Mouse (Mus musculus): Measurements from ENCODE around the gene Rab3il1. TPM values are rescaled to one million over a fixed set of nuclear protein-coding genes. Genes with fewer than 3 reads are reported as not detected.

Gene Rab3il1
- polyA plus RNA-seq, 1 experiment from 2014 or later = 22.5 TPM

DNA sequence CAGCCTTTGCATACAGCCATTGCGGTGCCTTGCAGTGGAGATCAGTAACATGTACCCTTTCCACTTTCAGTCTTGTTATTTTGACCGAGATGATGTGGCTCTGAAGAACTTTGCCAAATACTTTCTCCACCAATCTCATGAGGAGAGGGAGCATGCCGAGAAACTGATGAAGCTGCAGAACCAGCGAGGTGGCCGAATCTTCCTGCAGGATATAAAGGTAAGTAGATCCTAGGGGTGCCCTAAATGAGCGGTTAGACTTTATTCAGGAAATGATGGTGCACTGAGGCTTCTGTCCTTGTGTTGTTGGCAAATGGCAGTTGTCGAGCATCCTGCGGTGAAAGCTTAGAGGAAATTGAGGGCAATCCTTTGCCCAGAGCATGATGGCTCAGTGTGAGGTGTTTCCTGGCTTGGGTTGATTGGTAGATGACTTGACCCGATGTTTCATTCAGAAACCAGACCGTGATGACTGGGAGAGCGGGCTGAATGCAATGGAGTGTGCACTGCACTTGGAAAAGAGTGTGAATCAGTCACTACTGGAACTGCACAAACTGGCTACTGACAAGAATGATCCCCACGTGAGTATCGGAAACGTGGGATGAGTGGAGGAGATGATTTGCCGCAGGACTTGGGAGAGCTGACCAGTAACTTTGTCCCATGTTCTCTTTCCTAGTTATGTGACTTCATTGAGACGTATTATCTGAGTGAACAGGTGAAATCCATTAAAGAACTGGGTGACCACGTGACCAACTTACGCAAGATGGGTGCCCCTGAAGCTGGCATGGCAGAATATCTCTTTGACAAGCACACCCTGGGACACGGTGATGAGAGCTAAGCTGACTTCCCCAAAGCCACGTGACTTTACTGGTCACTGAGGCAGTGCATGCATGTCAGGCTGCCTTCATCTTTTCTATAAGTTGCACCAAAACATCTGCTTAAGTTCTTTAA is 17.1 kb upstream of the Rab3il1 start:
- Histone ChIP-seq H3K4me3 (replicated peaks) (peak overlapping the region; percentile 92), H3K27me3 (replicated peaks) (no peaks in the 10 kb centered on the region), H3K4me1 (peaks cover 29% of the 10 kb centered on the region), H3K27ac (replicated peaks) (no peak overlapping the region), H3K9me3 (replicated peaks) (no peaks in the 10 kb centered on the region), H3K9ac (replicated peaks) (no peak overlapping the region), H3K4me2 (peak overlapping the region; percentile 69), H3K36me3 (peaks cover 21% of the 10 kb centered on the region)
- ATAC-seq (ENCODE audit: low FRiP score) = no peak
- WGBS = 90% methylated on average over 20 of the region's 20 CpGs

- Histone ChIP-seq H3K36me3 (peaks cover 21% of the 10 kb centered on the region), H3K9me3 (replicated peaks) (no peaks in the 10 kb centered on the region), H3K4me3 (replicated peaks) (no peak overlapping the region), H3K9ac (replicated peaks) (no peak overlapping the region), H3K4me1 (peaks cover 29% of the 10 kb centered on the region), H3K27me3 (replicated peaks) (no peaks in the 10 kb centered on the region), H3K4me2 (no peak overlapping the region), H3K27ac (replicated peaks) (no peak overlapping the region)
- ATAC-seq (ENCODE audit: low FRiP score) = no peak
- WGBS = 95% methylated on average over 6 of the region's 6 CpGs
Measured at GRCm38 (mm10) chr19:9985190-9985899, 16.1 kb upstream of the Rab3il1 start.

- WGBS = 91% methylated on average over 2 of the region's 2 CpGs
Measured at GRCm38 (mm10) chr19:9985900-9986421, 15.5 kb upstream of the Rab3il1 start.

GRCm38 (mm10) chr19:9987192-9987591 is 14.3 kb upstream of the Rab3il1 start:
- peaks cover 17% of the 10 kb centered on the region for H3K4me1 ChIP-seq
- H3K27me3 ChIP-seq (replicated peaks) = no peaks in the 10 kb centered on the region
- no peak for ATAC-seq (ENCODE audit: low FRiP score)
- no peaks in the 10 kb centered on the region for H3K9me3 ChIP-seq (replicated peaks)
- H3K9ac ChIP-seq (replicated peaks) = no peak overlapping the region
- H3K36me3 ChIP-seq = peaks cover 21% of the 10 kb centered on the region
- no peak overlapping the region for H3K4me3 ChIP-seq (replicated peaks)
- 57% methylated on average over 6 of the region's 6 CpGs for WGBS
- no peak overlapping the region for H3K27ac ChIP-seq (replicated peaks)
- no peak overlapping the region for H3K4me2 ChIP-seq

More at GRCm38 (mm10) chr19:9985900-9986421, 15.5 kb upstream of the Rab3il1 start:
- ATAC-seq (ENCODE audit: low FRiP score) = no peak
- Histone ChIP-seq H3K27me3 (replicated peaks) (no peaks in the 10 kb centered on the region), H3K4me3 (replicated peaks) (no peak overlapping the region), H3K4me1 (peaks cover 29% of the 10 kb centered on the region), H3K27ac (replicated peaks) (no peak overlapping the region), H3K9ac (replicated peaks) (no peak overlapping the region), H3K4me2 (no peak overlapping the region), H3K9me3 (replicated peaks) (no peaks in the 10 kb centered on the region), H3K36me3 (peaks cover 21% of the 10 kb centered on the region)

- Histone ChIP-seq H3K27me3 (replicated peaks) (no peaks in the 10 kb centered on the region), H3K36me3 (peaks cover 21% of the 10 kb centered on the region), H3K4me2 (no peak overlapping the region), H3K4me1 (peaks cover 17% of the 10 kb centered on the region), H3K9ac (replicated peaks) (no peak overlapping the region), H3K4me3 (replicated peaks) (no peak overlapping the region), H3K27ac (replicated peaks) (no peak overlapping the region), H3K9me3 (replicated peaks) (no peaks in the 10 kb centered on the region)
- ATAC-seq (ENCODE audit: low FRiP score) = no peak
Measured at GRCm38 (mm10) chr19:9987593-9987992, 13.9 kb upstream of the Rab3il1 start.

DNA sequence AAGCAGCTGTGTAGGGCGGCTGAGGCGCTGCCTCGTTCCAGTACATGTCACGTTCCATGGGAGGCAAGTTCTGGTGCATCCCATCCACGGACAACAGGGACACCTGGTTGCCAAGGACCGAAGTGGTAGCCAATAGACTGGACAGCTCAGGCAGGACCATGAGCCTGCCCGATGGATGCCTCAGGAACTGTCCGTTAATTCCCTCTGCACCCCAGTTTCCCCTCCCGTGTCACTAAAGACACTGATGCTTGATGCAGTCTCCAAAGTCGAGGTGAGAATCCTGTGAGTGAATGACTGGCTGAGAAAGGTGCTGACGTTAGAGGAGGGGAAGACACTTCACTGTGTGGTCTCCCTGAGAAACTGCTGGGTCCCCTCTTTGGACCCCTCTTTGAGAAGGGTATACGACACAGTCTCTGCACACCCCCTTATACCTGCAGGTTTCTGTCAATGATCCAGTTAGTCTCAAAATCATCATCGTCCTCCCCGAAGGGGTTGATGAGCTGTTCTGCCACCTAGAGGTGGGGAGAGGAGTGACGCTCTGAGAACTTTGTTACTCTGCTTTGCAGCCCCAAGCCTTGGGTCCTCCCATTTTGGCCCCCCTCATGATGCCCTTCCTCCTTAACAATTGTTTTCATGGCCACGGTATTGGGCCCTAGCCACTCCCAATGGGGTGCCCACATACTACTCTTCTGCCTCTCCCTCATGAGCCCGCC is 12.1 kb upstream of the Rab3il1 start:
- no peak for ATAC-seq (ENCODE audit: low FRiP score)
- H3K27ac ChIP-seq (replicated peaks) = no peak overlapping the region
- no peaks in the 10 kb centered on the region for H3K27me3 ChIP-seq (replicated peaks)
- 71% methylated on average over 17 of the region's 17 CpGs for WGBS
- no peak overlapping the region for H3K9ac ChIP-seq (replicated peaks)
- peaks cover 19% of the 10 kb centered on the region for H3K36me3 ChIP-seq
- no peak overlapping the region for H3K4me2 ChIP-seq
- H3K4me3 ChIP-seq (replicated peaks) = no peak overlapping the region
- no peaks in the 10 kb centered on the region for H3K9me3 ChIP-seq (replicated peaks)
- peaks cover 14% of the 10 kb centered on the region for H3K4me1 ChIP-seq

- ATAC-seq (ENCODE audit: low FRiP score) = no peak
- H3K9ac ChIP-seq (replicated peaks) = no peak overlapping the region
- H3K27me3 ChIP-seq (replicated peaks) = no peaks in the 10 kb centered on the region
- no peaks in the 10 kb centered on the region for H3K9me3 ChIP-seq (replicated peaks)
- H3K36me3 ChIP-seq = peaks cover 13% of the 10 kb centered on the region
- H3K4me2 ChIP-seq = no peak overlapping the region
- H3K27ac ChIP-seq (replicated peaks) = no peak overlapping the region
- peaks cover 10% of the 10 kb centered on the region for H3K4me1 ChIP-seq
- no peak overlapping the region for H3K4me3 ChIP-seq (replicated peaks)
Measured at GRCm38 (mm10) chr19:9989884-9990256, 11.6 kb upstream of the Rab3il1 start.

- Histone ChIP-seq H3K4me1 (peaks cover 10% of the 10 kb centered on the region), H3K27me3 (replicated peaks) (no peaks in the 10 kb centered on the region), H3K4me3 (replicated peaks) (no peak overlapping the region), H3K27ac (replicated peaks) (no peak overlapping the region), H3K9ac (replicated peaks) (no peak overlapping the region), H3K36me3 (no peaks in the 10 kb centered on the region; the same call in 1 of the 2 replicates), H3K9me3 (replicated peaks) (no peaks in the 10 kb centered on the region), H3K4me2 (no peak overlapping the region)
- WGBS = 31% methylated on average over 5 of the region's 5 CpGs
- no peak for ATAC-seq (ENCODE audit: low FRiP score)
Measured at GRCm38 (mm10) chr19:9991304-9991703, 10.2 kb upstream of the Rab3il1 start.

- ATAC-seq (ENCODE audit: low FRiP score) = peak; percentile 72
- WGBS = 50% methylated on average over 26 of the region's 26 CpGs
- H3K9ac ChIP-seq (replicated peaks) = peak overlapping the region; percentile 23; the same call in 1 of the 2 replicates
- H3K27ac ChIP-seq (replicated peaks) = 0 out of 2 replicates have a peak overlapping the region, but pooled peaks have one; percentile 33
- H3K27me3 ChIP-seq (replicated peaks) = no peaks in the 10 kb centered on the region
- peak overlapping the region; percentile 31 for H3K4me3 ChIP-seq (replicated peaks)
- H3K36me3 ChIP-seq = no peaks in the 10 kb centered on the region
- H3K4me1 ChIP-seq = peaks cover 10% of the 10 kb centered on the region
- H3K9me3 ChIP-seq (replicated peaks) = no peaks in the 10 kb centered on the region
- H3K4me2 ChIP-seq = peak overlapping the region; percentile 54
Measured at GRCm38 (mm10) chr19:9992011-9992958, 9.2 kb upstream of the Rab3il1 start.

DNA sequence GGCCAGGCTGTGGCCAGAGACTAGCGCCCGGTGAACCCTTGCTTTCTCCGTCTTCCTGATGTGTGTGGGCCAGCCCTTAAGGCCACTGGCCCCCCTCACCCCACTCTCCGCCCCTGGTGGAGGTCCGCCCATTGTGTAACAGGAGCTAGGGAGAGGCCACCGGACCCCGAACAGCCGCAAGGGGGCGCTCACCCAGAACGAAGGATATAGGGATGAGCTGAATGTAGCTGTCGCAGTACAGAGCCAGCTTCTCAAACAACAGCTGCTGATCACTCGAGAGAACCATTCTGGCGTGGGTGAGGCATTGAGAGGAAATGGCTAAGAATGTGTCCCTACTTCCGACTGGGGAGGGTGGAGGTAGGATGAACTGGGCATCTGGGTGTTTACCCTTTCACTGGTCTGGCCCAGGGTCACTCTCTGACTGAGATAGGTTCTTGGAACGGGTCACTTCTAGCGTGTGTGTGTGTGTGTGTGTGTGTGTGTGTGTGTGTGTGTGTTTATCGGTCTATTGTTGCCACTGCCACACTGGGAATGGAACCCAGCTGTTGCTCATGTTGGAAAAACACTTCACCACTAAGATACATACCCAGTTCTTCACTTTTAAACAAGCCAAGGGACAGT is 8.3 kb upstream of the Rab3il1 start:
- WGBS = 9% methylated on average over 17 of the region's 17 CpGs

More for the DNA sequence above, 8.3 kb upstream of the Rab3il1 start:
- Histone ChIP-seq H3K27ac (replicated peaks) (0 out of 2 replicates have a peak overlapping the region, but pooled peaks have one; percentile 33), H3K27me3 (replicated peaks) (no peaks in the 10 kb centered on the region), H3K9ac (replicated peaks) (peak overlapping the region; percentile 23; the same call in 1 of the 2 replicates), H3K4me3 (replicated peaks) (peak overlapping the region; percentile 31), H3K9me3 (replicated peaks) (no peaks in the 10 kb centered on the region), H3K4me1 (peaks cover 10% of the 10 kb centered on the region), H3K36me3 (no peaks in the 10 kb centered on the region), H3K4me2 (peak overlapping the region; percentile 54)
- peak; percentile 91 for ATAC-seq (ENCODE audit: low FRiP score)
